Mouse (Mus musculus) R1 (cell line): Measurements from ENCODE around the gene Tgif1.
A peak's percentile ranks its signal among the peaks of the same experiment; 100 is the strongest.
"Not testable (repeated sequence)": the region's sequence is repeated elsewhere in the genome, so short reads cannot be mapped to it uniquely, and the experiment has no call there.

Source experiments
- DNase-seq: peaks from one replicate; pipeline ENCODE4 v3.0.0-alpha.2; 2018; ENCODE audit warnings: low read depth, low spot score

Gene Tgif1

GRCm38 (mm10) chr17:70845543-70845942, 7.8 kb downstream of the Tgif1 start:
- peak; percentile 13 for DNase-seq

- peak; percentile 49 for DNase-seq
Observed at GRCm38 (mm10) chr17:70844971-70845370, 8.4 kb downstream of the Tgif1 start.

- no peak for DNase-seq
Observed at GRCm38 (mm10) chr17:70843252-70843651, 10.1 kb downstream of the Tgif1 start.

GRCm38 (mm10) chr17:70838533-70838932, 14.8 kb downstream of the Tgif1 start:
- DNase-seq = peak; percentile 23

- peak; percentile 17 for DNase-seq
Observed at GRCm38 (mm10) chr17:70838031-70838430, 15.3 kb downstream of the Tgif1 start.

- DNase-seq = not testable (repeated sequence)
Observed at GRCm38 (mm10) chr17:70837474-70837873, 15.9 kb downstream of the Tgif1 start.

GRCm38 (mm10) chr17:70836820-70837219, 16.5 kb downstream of the Tgif1 start:
- DNase-seq = peak; percentile 38

- peak; percentile 50 for DNase-seq
Observed at GRCm38 (mm10) chr17:70835071-70835790, 18.1 kb downstream of the Tgif1 start.

GRCm38 (mm10) chr17:70834430-70834965, 18.8 kb downstream of the Tgif1 start:
- DNase-seq = peak; percentile 90

- peak; percentile 12 for DNase-seq
Observed at GRCm38 (mm10) chr17:70832544-70832943, 20.8 kb downstream of the Tgif1 start.

GRCm38 (mm10) chr17:70831591-70831990, 21.8 kb downstream of the Tgif1 start:
- no peak for DNase-seq

GRCm38 (mm10) chr17:70829943-70830715, 23.2 kb downstream of the Tgif1 start:
- DNase-seq = peak; percentile 97

- DNase-seq = peak; percentile 81
Observed at GRCm38 (mm10) chr17:70829217-70829616, 24.1 kb downstream of the Tgif1 start.

- DNase-seq = peak; percentile 97
Observed at GRCm38 (mm10) chr17:70828569-70828968, 24.8 kb downstream of the Tgif1 start.

- DNase-seq = peak; percentile 99
Observed at GRCm38 (mm10) chr17:70828180-70828528, 25.2 kb downstream of the Tgif1 start.

- DNase-seq = peak; percentile 43
Observed at GRCm38 (mm10) chr17:70827463-70828179, 25.7 kb downstream of the Tgif1 start.

GRCm38 (mm10) chr17:70826227-70826626, 27.1 kb downstream of the Tgif1 start:
- peak; percentile 91 for DNase-seq

GRCm38 (mm10) chr17:70823083-70823482, 30.3 kb downstream of the Tgif1 start:
- no peak for DNase-seq

- peak; percentile 69 for DNase-seq
Observed at GRCm38 (mm10) chr17:70817862-70818451, 35.4 kb downstream of the Tgif1 start.

GRCm38 (mm10) chr17:70815001-70815400, 38.3 kb downstream of the Tgif1 start:
- DNase-seq = no peak

- DNase-seq = no peak
Observed at GRCm38 (mm10) chr17:70810795-70811194, 42.6 kb downstream of the Tgif1 start.

GRCm38 (mm10) chr17:70809776-70810175, 43.6 kb downstream of the Tgif1 start:
- DNase-seq = no peak
